Mouse (Mus musculus) kidney, postnatal 25 days (tissue): ENCODE data around the gene Bad.
"Not testable (repeated sequence)": the region's sequence is repeated elsewhere in the genome, so short reads cannot be mapped to it uniquely, and the experiment has no call there.

Source experiments
- DNase-seq, 2 experiments: peaks; one replicate each; pipeline ENCODE4 v3.0.0; 2021; ENCODE audit warnings: mixed read lengths in 2 of 2

The Bad gene

GRCm38 (mm10) chr19:6941372-6942248 lies at the start of gene Bad:
Bad (plus strand) TSS chr19:6941861.
- peak; percentile 95 to 96 for DNase-seq

- no peak for DNase-seq
Measured at GRCm38 (mm10) chr19:6892512-6892911, 49.1 kb upstream of the Bad start.

DNA sequence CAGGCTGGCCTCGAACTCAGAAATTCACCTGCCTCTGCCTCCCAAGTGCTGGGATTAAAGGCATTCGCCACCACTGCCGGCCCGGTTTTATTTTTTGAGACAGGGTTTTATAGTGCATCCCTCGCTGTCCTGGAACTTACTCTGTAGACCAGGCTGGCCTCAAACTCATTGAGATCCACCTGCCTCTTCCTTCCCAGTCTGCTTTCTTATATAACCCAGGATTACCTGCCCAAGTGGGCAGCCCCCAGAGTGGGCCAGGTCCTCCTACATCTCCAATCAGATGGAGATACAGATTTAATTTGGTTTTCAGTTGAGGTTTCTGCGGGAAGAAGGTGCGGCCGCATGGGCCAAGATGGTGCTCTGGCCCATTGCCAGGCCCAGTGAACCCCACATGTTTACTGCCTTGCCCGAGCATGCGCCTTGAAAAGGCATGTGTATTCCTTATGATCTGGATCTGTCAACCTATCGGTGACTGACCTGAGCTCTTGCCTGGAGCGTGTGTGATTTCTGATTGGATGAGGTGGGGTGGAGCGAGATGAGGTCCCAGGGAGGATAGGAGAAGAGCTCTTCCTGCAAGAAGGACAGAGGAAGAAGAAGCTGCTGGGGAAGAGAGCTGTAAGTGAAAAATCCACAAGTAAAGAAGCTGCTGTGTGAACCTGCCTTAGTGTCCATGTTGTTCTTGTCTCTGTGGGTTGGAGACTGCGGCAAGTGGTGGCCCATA lies 47.8 kb upstream of the Bad start:
- no peak for DNase-seq

- not testable (repeated sequence) for DNase-seq
Measured at GRCm38 (mm10) chr19:6895608-6896305, 45.9 kb upstream of the Bad start.

- peak in 1 of 2 experiments; percentile 24 for DNase-seq
Measured at GRCm38 (mm10) chr19:6899641-6900040, 42.0 kb upstream of the Bad start.

DNA sequence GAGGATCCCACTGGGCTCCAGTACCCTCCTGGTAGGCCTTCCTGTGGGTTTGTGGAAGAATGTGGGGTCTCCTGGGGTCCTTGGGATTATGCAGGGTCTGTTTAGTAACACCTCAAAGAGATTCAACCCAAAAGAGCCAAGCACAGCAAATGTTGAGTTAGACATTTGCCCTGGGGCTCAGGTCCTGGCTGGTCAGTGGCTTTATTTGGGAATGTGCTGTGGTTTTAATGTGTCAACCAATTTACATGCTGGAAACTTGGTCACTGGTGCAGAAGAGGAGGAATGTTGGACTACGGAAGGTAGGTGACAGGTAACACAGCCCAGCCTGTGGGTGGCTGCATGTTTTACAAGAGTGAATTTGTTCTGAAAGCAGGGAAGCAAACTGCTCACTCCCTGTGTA lies 38.6 kb upstream of the Bad start:
- DNase-seq, result peak; percentile 60 to 72

DNA sequence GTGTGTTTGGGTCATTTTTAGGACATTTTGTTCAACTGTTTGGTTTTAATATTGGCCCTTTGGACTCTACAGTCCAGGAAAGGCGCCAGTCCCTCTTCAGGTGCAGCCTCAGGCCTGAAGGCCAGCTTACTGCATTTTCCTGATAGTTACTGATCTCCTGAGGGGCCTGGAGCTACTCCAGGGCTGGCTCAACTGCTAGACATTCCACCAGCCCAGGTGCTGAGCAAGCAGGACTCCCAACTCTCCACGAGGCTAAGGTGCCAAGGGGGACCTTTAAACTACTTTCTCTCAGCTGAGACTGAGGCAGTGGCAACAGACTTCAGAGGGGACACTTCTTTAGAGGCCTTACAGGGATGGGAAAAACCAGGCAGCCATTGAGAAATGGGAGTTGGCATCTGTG lies 36.8 kb upstream of the Bad start:
- DNase-seq, result peak; percentile 85 to 93

DNA sequence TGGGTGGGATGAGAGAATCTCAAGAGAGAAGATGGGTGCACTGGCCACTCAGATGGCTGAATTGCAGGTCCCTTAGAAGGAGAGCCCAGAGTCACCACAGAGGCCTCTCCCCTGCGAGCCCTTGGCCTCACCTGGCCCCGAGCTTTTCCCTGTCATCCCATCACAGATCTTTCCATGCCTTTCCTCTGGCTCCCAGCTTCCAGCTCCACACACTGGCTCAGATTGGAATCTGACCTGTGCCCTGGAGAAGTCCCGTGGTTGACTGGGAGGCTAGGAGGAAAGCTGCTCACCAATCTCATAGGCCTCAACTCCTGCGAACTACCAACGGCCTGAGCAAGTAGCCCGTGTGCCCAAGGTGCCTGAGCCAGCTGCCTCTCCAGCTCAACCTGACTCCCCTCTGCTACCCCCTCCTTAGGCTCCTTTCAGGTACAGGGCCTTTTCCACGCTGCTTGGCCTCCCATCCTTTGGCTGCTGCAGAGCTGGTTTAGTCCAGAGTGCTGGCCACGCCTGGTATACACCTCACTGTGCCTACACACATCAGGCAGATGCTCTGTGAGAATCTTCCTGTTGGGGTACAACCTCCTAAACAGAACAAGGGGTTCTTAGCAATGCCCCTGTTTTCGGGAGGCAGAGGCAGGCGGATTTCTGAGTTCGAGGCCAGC lies 36.0 kb upstream of the Bad start:
- peak in 1 of 2 experiments; percentile 71 for DNase-seq

GRCm38 (mm10) chr19:6906199-6906598 lies 35.5 kb upstream of the Bad start:
- peak; percentile 62 to 78 for DNase-seq

DNA sequence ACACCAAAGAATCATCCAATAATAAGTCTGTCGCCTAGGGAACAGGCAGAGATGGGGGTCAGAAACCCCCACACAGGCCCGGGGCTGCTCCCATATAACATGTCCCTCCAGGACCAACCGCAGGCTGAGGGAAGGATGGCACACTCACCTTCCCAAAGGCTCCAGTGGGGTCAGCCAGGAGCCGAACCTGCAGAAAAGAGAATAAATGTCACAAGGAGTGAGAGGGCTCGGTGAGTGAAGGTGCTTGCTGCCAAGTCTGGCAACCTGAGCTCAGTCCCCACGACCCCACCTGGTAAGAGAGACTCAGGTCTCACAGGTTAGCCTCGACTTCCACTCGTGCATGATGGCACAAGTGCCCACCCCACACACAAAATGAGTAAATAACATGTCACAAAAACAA lies 34.6 kb upstream of the Bad start:
- no peak for DNase-seq

- DNase-seq, result peak in 1 of 2 experiments; percentile 58
Measured at GRCm38 (mm10) chr19:6907811-6908540, 33.7 kb upstream of the Bad start.

DNA sequence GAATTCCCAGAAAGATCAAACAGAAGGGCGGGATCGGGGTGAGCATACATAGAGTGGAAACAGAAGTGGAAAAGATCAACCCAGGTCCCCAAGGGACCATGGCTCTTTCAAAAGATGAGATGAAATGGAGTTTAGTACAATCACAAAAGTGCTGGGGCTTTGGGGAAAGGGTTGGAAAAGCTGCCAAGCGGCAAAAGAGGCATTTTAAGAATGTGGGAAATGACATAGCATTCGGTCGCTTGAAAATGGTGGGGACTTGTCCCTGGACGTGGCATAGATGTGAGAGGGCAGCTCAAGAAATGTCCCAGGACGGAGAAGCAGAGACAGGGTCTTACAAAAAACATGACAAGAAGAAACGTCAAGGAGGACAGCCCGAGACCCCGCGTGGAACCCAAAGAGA lies 32.6 kb upstream of the Bad start:
- DNase-seq, result no peak

DNA sequence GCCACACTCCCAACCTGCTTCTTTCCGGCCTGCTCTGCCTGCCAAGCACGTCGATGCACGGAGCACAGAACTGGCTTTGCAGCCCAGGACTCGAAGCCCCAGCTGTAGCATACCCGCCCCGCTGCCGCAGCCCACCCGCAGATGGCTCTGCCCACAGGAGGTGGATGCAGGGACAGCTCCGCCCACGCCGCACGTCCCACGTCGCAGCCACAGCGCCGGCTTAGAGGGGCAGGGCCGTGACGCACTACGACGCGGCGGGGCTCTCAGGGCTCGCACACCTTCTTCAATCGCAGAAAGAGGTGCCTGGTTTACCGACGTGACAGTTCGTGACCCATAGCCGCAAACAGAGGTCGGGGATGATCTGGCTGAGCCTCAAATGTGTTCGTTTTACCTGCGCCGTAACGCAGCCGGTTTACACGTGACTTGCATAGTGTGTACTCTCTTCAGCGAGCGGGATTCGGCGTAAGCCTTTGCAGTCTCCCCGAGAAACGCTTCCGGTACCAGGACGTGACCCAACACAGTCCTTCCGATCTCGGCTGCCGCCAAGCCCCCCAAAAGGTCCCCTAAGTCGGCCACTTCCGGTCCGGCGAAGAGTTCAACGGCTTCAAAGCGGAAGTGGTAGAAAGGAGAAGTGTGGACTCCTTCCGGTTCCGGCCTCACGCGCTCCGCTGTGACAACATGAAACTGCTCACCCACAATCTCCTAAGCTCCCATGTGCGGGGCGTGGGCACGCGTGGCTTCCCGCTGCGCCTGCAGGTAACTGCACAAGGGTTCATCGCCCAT lies 32.0 kb upstream of the Bad start, which contains the start of the genes Trmt112 and Prdx5:
Gene Trmt112 (plus strand): TSS at position 192 of the 783 bp plus-strand sequence.
Gene Prdx5 (minus strand): TSS at position 600 of the 783 bp plus-strand sequence.
- DNase-seq, result peak; percentile 94 to 98

- DNase-seq, result peak; percentile 58 to 84
Measured at GRCm38 (mm10) chr19:6910306-6910705, 31.4 kb upstream of the Bad start.

- DNase-seq, result peak in 1 of 2 experiments; percentile 51
Measured at GRCm38 (mm10) chr19:6911101-6912074, 30.3 kb upstream of the Bad start.

DNA sequence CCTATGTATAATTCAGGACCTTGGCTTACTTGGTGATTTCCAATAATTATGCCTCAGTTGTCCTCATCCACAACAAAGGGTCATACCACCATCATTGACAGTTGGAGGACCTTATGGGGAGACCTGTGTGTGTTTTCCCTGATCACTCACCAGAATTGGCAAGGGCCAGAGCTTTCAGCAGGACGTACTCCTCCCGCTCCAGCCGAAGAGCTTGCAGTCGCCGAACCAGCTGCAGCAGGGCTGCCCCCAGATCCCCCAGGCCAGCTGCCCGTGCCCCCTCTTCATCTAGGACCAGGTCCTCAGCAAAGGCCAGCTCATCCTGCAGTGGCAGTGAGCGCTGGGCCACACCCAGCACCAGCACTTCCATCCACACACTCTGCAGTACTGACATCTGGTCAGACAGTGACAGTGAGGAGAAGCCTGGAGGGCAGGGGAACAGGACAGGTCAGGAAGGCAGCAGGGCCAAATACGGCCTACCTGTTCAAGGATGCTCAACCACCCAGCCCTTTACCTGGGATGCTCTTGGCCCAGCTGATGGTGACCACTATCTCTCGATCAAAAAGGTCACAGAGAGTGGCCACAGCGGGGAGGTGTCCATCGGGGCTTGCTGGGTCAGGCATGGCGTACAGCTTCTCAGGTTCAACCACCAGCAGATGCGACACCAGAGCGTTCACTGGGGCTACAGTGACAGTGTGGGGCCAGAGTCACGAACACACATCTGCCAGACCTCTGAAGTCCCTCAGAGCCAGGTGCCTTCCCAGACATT lies 29.3 kb upstream of the Bad start:
- peak in 1 of 2 experiments; percentile 45 for DNase-seq

DNA sequence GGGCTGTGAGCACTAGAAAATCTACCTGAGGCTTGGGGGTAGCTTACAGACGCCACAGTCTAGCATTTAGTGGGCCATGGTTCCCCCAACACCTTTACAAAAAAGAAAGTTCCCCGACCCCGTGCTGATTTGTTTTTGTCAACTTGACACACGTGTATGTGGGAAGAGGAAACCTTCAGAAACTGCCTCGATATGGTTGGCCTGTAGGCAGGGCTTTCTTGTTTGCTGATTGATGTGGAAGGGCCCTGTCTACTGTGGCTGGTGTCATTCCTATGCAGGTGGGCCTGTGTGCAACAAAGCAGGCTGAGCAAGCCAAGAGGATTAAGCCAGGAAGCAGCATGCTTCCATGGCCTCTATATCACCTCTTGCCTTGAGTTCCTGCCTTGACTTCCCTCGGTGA lies 28.6 kb upstream of the Bad start:
- peak in 1 of 2 experiments; percentile 16 for DNase-seq

GRCm38 (mm10) chr19:6913991-6914390 lies 27.7 kb upstream of the Bad start:
- peak in 1 of 2 experiments; percentile 35 for DNase-seq

- DNase-seq, result peak in 1 of 2 experiments; percentile 31
Measured at GRCm38 (mm10) chr19:6914540-6914939, 27.1 kb upstream of the Bad start.
